Mouse (Mus musculus) cortical plate, adult 2 months (tissue): ENCODE measurements around the gene Dctn3.

Source experiments
- CTCF ChIP-seq: fragments of 200-500 bp; IDR thresholded peaks from 2 replicates; pipeline ENCODE4 v1.5.1; 2011; ENCODE audit warnings: mild to moderate bottlenecking, control low read depth, low read length; ENCODE audit not compliant: insufficient read depth; ENCODE audit errors: extremely low read depth
- POLR2A ChIP-seq: fragments of 200-500 bp; IDR thresholded peaks from 2 replicates; pipeline ENCODE4 v1.6.1; 2011; ENCODE audit warnings: mild to moderate bottlenecking, low read length, control low read depth; ENCODE audit not compliant: insufficient read depth; ENCODE audit errors: extremely low read depth

DNA sequence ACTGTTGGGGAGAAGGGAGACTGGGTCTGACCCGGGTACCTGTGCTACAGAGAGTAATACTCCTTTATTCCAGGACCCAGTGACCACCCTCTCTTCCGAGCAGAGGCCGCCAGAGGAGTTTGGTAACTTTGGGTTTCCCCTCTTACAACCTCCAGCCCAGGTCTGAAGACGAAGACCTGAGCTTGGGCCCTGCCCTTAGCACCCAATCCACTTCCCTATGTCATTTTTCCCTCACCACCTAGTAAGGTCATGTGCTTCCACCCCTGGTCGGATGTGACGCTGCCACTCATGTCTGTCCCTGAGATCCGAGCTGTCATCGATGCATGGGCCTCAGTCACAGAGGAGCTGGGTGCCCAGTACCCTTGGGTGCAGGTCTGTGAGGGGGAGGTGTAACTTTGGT is 33.5 kb upstream of the Dctn3 start:
- TF ChIP-seq CTCF (no peak), POLR2A (no peak)
